Mouse (Mus musculus): ENCODE data around the gene P2rx2.

GRCm38 (mm10) chr5:110361465-110361864 is 18.5 kb upstream of the P2rx2 start:
- TF ChIP-seq CTCF (IDR thresholded peaks at IDR 0.05; ENCODE audit: low read depth) (no peak), EP300 (IDR thresholded peaks at IDR 0.05; ENCODE audit: low read depth) (no peak)
